Mouse (Mus musculus) intestine, embryonic 15.5 days (tissue): ENCODE results near the gene E2f1. TPM values are rescaled to one million over a fixed set of nuclear protein-coding genes. Genes with fewer than 3 reads are reported as not detected.

Experiments
- ATAC-seq: fragments of 200-750 bp; cut with Nextera tagmentation; 2 replicates; pipeline ENCODE4 v1.8.0; 2017; ENCODE audit warnings: moderate TSS enrichment, moderate library complexity
- H3K27ac ChIP-seq: fragments of 300-500 bp; sonication (generic); 2 replicates; pipeline ENCODE4 v1.5.1; 2015; ENCODE audit warnings: mild to moderate bottlenecking, inconsistent platforms
- H3K27me3 ChIP-seq: fragments of 300-500 bp; sonication (generic); replicated peaks from 2 replicates; pipeline ENCODE4 v1.6.1; 2015; ENCODE audit warnings: inconsistent platforms
- H3K36me3 ChIP-seq: fragments of 300-500 bp; sonication (generic); 2 replicates; pipeline ENCODE4 v1.6.1; 2015; ENCODE audit warnings: inconsistent platforms
- H3K4me1 ChIP-seq: fragments of 300-500 bp; sonication (generic); replicated peaks from 2 replicates; pipeline ENCODE4 v1.6.1; 2015; ENCODE audit warnings: inconsistent platforms
- H3K4me2 ChIP-seq: fragments of 300-500 bp; sonication (generic); replicated peaks from 2 replicates; pipeline ENCODE4 v1.6.1; 2015; ENCODE audit warnings: mild to moderate bottlenecking, inconsistent platforms
- H3K4me3 ChIP-seq: fragments of 300-500 bp; sonication (generic); replicated peaks from 2 replicates; pipeline ENCODE4 v1.5.1; 2015; ENCODE audit warnings: inconsistent platforms
- H3K9ac ChIP-seq: fragments of 300-500 bp; sonication (generic); 2 replicates; pipeline ENCODE4 v1.6.1; 2015; ENCODE audit warnings: inconsistent platforms
- H3K9me3 ChIP-seq: fragments of 300-500 bp; sonication (generic); 2 replicates; pipeline ENCODE4 v1.6.1; 2016; ENCODE audit warnings: inconsistent platforms
- WGBS: fragments of 180-500 bp; shearing (Covaris S2); methylation state at CpG from one replicate; pipeline ENCODE4 v1.1.7; 2015; 5-methylcytosine and 5-hydroxymethylcytosine counted together
- polyA plus RNA-seq: library from polyadenylated mRNA; unstranded; fragments of >200 nt; fragmentation: Nextera tagmentation; extraction: Ambion mirVana; gene quantifications from 2 replicates; pipeline ENCODE4 v1.2.1, GENCODE M21; 2015

The E2f1 gene
- polyA plus RNA-seq, 1 experiment from 2014 or later = 16.7 TPM

DNA sequence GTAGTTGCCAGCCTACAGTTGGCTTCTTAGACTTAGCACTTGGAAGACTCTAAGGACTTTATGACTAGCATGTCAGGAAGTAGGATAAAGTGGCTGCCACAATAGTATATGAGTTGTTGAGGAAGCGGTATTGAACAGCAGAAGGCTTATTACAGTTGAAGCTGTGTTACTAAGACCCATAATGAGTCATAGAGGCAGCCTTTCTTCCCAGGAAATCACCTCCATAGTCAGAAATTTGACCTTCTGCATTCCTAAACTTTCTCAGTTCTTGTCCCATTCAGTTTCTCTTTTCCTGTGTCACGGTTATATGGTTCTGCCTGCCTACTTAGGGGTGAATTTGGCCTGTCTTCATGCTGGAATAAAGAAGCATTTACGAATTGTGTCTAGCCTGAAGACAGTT lies 52.7 kb downstream of the E2f1 start:
- no peaks in the 10 kb centered on the region for H3K36me3 ChIP-seq
- H3K4me2 ChIP-seq = no peak overlapping the region
- no peaks in the 10 kb centered on the region for H3K9me3 ChIP-seq
- ATAC-seq = no peak
- H3K27ac ChIP-seq = no peak overlapping the region
- no peak overlapping the region for H3K4me3 ChIP-seq
- WGBS = 86% methylated on average over 3 of the region's 3 CpGs
- no peak overlapping the region for H3K9ac ChIP-seq
- H3K4me1 ChIP-seq = no peaks in the 10 kb centered on the region
- H3K27me3 ChIP-seq = no peaks in the 10 kb centered on the region

- no peaks in the 10 kb centered on the region for H3K9me3 ChIP-seq
- 95% methylated on average over 3 of the region's 3 CpGs for WGBS
- no peak overlapping the region for H3K4me2 ChIP-seq
- no peak overlapping the region for H3K27ac ChIP-seq
- H3K36me3 ChIP-seq = peaks cover 6% of the 10 kb centered on the region
- ATAC-seq = no peak
- H3K4me1 ChIP-seq = no peaks in the 10 kb centered on the region
- H3K9ac ChIP-seq = no peak overlapping the region
- no peak overlapping the region for H3K4me3 ChIP-seq
- H3K27me3 ChIP-seq = no peaks in the 10 kb centered on the region
Observed at GRCm38 (mm10) chr2:154510141-154510540, 59.6 kb downstream of the E2f1 start.

Other genes starting within 250 kb of the E2f1 start
- 16.9 and 18.1 TPM in 2 replicates for gene Cdk5rap1, start 196.9 kb downstream of the E2f1 start, polyA plus RNA-seq
- 4.6 and 5.0 TPM in 2 replicates for gene Snta1, start 161.8 kb downstream of the E2f1 start, polyA plus RNA-seq
- 25.4 and 26.3 TPM in 2 replicates for gene Cbfa2t2, start 133.4 kb downstream of the E2f1 start, polyA plus RNA-seq
- 0.52 and 0.57 TPM in 2 replicates for gene 1700003F12Rik, start 22.8 kb downstream of the E2f1 start, polyA plus RNA-seq
- 0.15 TPM in 1 of 2 replicates, not detected in the other for gene Actl10, start 18.1 kb downstream of the E2f1 start, polyA plus RNA-seq
- gene Necab3, start 11.0 kb downstream of the E2f1 start, polyA plus RNA-seq = 1.2 TPM in 2 replicates
- gene Pxmp4, start 33.8 kb upstream of the E2f1 start, polyA plus RNA-seq = 28.0 and 32.9 TPM in 2 replicates
- gene Zfp341, start 43.4 kb upstream of the E2f1 start, polyA plus RNA-seq = 0.69 and 1.0 TPM in 2 replicates
- gene 4930519P11Rik, start 43.5 kb upstream of the E2f1 start, polyA plus RNA-seq = not detected in 2 replicates
- gene Chmp4b, start 81.8 kb upstream of the E2f1 start, polyA plus RNA-seq = 36.3 and 36.4 TPM in 2 replicates
- not detected in 2 replicates for gene Gm14214, start 200.1 kb upstream of the E2f1 start, polyA plus RNA-seq
- gene Raly, start 221.2 kb upstream of the E2f1 start, polyA plus RNA-seq = 31.6 and 34.6 TPM in 2 replicates
- 0.63 and 0.73 TPM in 2 replicates for gene a, start 221.5 kb upstream of the E2f1 start, polyA plus RNA-seq